Mouse (Mus musculus): ENCODE data around the gene Sec31a.
"Not testable (repeated sequence)": the region's sequence is repeated elsewhere in the genome, so short reads cannot be mapped to it uniquely, and the experiment has no call there.

Gene Sec31a

DNA sequence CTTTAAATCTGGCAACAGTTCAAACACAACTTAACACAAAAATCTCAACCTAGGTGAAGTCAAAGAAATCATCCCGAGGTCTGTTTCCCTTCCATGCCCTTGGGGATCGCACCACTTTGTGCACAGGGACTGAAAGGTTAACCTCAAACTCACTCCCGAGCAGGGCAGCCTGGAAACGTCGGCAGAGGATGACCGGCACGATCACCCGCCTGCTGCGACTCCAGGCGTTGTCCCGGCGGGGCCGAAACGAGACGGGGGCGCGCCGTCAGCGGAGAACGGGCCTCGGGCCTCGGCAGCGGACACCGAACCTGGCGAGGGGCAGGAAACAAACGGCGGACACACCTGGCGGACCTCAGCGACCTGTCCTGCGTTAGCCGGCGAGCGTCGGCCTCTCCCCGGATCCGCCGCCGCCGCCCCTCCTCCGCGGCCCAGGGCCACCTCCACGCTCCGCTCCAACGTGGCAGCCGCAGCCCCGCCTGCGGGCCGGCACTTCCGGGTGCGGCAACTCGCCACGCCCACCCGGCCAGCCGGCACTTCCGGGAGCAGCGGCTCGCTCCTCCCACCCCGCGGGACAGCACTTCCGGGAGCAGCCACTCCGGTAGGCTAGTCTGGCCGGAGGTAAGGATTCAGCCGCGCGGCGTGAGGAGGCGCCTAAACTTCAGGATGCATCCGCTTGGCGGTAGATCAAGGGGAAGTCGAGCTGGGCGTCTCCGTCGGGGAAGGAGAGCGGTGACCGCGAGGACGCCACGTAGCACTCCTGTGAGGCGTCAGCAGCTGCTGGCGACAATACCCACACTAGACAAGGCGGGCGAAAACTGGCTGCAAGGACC lies at the start of gene Sec31a:
Gene Sec31a (minus strand): TSS at position 474 of the 830 bp plus-strand sequence.
- peak; percentile 98 for DNase-seq (ENCODE audit: inconsistent ontology term)

DNA sequence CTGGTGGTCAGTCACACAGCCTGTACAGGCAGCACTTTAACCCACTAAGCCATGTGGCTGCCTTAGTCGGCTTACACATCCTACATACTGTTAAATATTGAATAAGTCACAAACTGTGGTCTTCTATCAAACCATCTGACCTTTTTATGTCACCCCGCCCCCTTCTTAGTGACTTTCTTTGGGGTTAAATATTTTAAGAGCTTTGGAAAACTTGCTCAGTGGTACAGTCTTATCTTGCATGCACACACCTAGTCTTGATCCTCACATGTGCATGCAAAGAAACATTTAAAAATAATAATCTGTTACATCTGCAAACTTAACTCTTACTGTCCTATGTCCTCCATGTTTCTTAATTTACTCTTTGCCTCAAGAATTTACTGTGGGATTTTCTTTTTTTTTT lies 46.3 kb upstream of the Sec31a start:
- no peak for DNase-seq (ENCODE audit: inconsistent ontology term)

GRCm38 (mm10) chr5:100461526-100461925 lies 45.5 kb upstream of the Sec31a start:
- DNase-seq (ENCODE audit: inconsistent ontology term) = no peak

DNA sequence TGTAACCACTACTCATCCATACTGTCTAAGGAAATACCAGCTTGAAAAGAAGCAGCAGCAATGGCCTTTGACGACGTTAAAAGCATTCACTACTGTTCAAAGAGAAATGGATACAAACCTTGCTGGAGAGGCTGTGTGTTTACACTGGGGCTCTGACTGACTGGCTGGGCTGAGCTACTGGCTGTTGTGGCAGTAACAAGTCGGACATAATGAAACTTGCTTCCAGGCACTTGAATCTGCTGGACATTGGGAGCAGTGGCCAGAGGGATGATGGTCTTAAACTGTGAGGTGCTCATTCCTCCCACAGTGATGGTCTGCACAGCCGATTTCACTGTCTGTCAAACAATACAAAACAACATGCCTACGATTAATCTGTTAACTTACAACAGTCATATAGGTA lies 43.4 kb upstream of the Sec31a start:
- DNase-seq (ENCODE audit: inconsistent ontology term) = no peak

GRCm38 (mm10) chr5:100451871-100452270 lies 35.8 kb upstream of the Sec31a start:
- DNase-seq (ENCODE audit: inconsistent ontology term) = no peak

GRCm38 (mm10) chr5:100438796-100439195 lies 22.8 kb upstream of the Sec31a start:
- DNase-seq (ENCODE audit: inconsistent ontology term) = no peak

DNA sequence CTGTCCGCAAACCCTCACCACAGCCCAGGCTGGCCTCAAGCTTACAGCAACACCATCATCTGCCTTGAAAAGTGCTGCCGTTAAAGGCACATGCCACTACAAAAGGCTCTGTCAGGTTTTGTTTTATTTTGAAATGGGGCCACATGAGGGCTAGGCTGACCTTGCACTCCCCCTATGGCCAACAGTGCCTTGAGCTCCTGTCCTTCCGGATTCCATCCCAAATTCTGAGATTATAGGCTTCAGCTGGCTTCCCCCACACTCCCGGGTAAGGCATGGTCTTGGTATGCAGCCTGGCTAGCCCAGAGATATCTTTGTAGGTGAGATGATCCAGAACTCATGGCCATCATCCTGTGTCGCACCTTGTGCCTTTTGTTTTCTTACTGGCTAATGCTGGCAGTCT lies 21.9 kb upstream of the Sec31a start:
- no peak for DNase-seq (ENCODE audit: inconsistent ontology term)

DNA sequence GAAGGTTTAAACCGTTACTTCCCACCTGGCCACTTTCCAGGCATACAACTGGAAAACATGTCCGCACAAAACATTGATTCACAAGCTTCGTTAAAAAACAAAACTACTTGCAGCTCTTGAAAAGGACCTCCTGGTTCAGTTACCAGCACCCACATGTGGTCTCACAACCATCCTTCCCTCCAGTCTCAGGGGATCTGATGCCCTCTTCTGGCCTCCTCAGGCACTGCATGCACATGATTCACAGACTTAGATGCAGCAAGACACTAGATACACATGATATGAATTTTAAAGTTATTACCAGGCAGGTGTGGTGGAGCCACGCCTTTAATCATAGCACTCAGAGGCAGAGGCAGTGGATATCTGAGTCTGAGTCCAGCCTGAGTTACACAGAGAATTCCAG lies 21.1 kb upstream of the Sec31a start:
- DNase-seq (ENCODE audit: inconsistent ontology term) = no peak

GRCm38 (mm10) chr5:100430966-100431365 lies 14.9 kb upstream of the Sec31a start:
- no peak for DNase-seq (ENCODE audit: inconsistent ontology term)

DNA sequence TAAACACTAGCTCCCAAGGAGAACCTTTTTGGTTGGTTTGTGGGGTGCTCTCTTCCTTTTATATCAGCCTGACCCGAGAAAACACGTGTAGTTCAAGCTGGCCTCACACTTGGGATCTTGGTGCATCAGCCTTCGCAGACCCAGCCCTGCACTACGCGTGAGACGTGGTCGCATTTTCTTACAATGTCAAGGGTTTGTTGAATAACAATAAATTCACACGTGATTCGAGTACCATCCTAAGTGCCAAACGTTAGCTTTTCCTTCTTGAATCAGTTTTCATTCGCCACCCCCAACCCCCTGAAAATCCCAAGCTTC lies 14.0 kb upstream of the Sec31a start:
- no peak for DNase-seq (ENCODE audit: inconsistent ontology term)

DNA sequence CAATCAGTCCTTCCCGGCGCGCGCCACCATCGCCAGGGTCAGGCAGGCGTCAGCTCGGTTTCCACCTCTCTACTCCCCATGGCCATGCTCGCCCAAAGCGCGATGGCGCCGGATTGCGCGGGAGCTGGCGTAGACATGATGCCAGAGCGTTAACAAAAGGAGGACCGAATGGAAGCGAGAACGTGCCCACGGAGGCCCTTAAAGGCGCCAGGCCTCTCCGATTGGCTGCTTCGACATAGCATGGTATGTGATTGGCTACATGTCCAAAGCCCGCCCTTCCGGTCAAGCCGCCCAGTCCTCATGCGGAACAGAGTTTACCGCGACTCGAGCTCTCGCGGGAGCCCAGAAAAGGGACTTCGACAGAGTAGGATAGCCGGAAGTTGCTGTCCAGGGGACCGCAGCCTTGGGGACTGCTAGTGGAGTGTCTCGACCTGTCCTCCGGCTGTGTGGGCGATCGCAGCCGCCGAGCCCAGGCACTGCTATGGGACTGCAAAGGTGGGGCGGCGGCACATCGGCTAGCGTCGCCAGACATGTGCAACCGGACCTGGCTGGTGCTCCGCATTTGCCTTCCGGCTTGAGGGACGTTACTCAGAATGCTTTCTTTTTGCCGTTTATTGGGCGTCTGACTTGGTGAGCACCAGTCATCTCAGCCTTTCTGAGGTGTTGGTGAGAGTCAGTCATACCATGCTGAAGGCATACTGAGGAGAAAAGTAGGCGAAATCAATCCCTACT lies 13.5 kb upstream of the Sec31a start:
- peak; percentile 98 for DNase-seq (ENCODE audit: inconsistent ontology term)

GRCm38 (mm10) chr5:100428734-100429343 lies 12.8 kb upstream of the Sec31a start:
- no peak for DNase-seq (ENCODE audit: inconsistent ontology term)

DNA sequence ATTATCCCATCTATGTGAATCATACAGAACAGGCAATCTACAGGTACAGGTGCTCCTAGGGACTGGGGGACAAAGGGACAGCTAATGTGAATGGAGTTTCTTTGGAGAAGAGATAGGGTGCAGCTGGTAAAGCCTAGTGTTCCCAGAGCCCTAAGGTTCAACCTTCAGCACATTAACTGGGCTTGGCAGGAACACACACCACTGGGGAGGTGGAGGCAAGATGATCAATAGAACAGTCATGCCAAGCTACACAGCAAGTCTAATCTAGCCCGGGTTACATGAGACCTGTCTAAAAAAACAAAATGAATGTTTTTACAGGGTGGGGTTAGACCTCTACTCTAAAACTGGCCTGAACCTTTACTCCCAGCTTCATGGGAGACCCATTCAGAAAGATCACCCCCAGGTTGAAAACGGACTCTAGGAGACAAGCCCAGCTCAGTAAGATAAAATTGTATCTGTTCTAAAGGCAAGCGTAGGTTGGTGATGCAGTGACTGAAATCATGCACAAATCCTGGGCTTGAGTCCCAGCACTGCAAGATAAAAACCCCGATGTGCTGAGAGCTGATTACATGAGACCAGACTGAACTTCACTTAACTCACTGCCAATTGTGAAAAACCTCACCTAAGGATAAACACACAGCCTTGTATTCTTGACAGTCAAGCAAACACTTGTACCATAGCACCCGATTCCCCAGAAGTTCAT lies 12.1 kb upstream of the Sec31a start:
- DNase-seq (ENCODE audit: inconsistent ontology term) = no peak

DNA sequence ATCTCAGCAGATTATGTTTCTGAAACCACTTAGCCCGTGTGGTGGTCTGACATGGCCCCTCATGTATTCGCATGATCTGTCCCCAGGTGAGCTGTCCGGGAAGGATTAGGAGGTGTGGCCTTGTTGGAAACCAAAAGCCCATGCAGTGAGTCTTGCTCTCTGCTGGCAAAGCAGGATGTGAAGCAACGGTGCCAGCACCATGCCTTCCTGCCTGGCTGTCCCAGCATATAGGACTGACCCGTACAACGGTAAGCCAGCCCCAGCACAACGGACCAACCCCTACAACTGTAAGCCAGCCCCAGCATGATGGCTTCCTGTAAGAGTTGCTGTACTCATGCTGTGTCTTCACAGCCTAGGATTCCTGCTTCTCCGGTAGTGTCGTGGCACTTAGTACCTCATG lies 11.2 kb upstream of the Sec31a start:
- no peak for DNase-seq (ENCODE audit: inconsistent ontology term)

DNA sequence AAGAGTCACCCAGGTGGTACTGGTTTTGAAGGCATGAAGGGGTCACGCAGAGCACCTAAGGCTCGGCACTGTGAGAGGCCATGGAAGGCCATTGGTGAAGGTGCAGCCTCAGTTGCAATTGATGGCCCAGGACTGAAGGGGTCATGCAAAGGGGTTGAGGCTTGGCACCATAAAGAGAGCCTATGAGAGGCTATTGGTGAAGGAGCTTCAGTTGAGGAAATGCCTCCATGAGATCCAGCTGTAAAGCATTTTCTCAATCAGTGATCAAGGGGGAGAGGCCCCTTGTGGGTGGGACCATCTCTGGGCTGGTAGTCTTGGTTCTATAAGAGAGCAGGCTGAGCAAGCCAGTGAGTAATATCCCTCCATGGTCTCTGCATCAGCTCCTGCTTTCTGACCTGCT lies 9.8 kb upstream of the Sec31a start:
- not testable (repeated sequence) for DNase-seq (ENCODE audit: inconsistent ontology term)

DNA sequence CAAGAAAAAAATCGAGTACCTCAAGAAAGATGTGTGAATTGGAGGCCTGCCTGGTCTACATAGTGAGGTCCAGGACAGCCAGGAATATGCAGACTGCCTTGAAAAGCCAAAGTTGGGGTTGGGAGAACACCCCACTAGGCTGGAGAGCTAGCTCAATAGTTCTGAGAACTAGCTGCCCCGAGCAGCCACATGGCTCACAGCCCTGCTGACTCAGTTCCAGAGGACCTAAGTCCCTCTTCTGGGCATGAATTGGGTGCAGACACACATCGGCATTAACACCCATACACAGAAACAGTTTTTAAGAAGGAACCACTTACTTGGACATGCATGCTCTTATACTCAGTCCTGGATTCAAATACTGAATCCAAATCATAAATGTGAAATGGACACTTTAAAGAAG lies 8.2 kb upstream of the Sec31a start:
- no peak for DNase-seq (ENCODE audit: inconsistent ontology term)

DNA sequence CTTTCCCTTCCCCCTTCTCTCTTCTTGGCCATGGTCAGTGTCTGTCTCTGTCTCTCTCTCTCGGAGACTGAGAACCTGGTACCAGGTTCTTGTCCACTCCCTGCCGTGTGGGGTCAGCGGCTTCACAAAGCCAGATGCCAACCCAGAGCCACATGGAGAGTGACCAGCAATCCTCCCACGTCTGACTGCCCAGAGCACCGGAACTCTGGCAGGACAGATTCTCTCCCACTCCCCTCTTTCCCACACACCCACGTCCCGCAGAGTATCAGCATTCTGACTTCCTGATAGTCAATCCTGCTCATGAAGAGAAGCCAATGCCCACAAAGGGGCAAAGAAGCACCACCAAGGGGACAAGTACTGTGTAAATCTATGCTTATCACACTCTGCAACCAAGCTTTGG lies 7.6 kb upstream of the Sec31a start:
- DNase-seq (ENCODE audit: inconsistent ontology term) = no peak

- DNase-seq (ENCODE audit: inconsistent ontology term) = no peak
Observed at GRCm38 (mm10) chr5:100418861-100419260, 2.8 kb upstream of the Sec31a start.

GRCm38 (mm10) chr5:100418077-100418476 lies 2.0 kb upstream of the Sec31a start:
- no peak for DNase-seq (ENCODE audit: inconsistent ontology term)

DNA sequence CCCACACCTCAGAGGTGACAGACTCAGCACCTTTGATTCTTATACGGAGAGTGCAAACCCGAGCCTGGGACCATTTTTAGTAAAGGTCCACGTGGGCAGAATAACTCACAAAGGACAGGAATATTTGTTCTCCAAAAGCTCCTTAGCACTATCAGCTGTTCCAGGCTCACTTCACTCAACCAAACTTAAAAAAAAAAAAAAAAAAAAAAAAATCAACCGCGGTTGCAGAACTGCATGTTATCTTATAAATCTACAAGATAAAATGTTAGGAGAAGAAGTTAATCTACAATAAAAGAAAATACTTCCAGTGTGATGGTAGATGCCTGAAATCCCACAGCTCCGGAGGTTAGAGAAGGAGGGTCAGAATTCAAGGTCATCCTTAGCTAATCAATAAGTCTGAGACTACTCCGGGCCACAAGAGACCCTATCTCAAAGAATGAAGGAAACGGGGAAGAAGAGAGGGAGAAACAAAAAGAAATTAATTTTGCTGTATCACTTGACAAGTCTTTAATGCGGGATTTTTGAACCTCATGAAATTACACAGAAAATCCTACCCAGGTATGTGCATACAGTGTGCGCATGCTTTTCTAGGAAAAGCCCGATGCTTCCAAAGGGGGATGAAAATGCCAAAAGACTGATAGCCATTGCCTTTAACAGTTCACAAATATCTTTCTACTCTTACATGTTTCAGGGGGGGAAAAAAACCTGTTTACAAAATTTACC lies 1.4 kb downstream of the Sec31a start:
- DNase-seq (ENCODE audit: inconsistent ontology term) = no peak

DNA sequence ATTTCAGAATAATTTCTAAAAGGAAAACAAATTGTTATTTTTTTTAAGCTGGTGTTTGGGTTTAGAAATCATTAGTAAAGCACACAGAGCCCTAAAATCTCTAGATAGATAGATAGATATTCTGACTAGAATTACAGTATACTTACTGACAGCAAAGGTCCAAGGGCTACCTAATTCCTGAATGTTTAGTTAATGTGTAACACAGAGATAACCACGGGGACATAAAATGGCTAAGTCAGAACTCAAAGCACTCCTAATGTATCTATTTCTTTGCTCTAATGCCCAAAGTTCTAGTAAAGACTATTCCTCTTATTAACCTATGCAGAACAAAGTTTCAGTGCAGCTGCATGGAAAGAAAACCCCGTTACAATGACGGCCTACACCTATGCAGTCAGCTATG lies 3.1 kb downstream of the Sec31a start:
- no peak for DNase-seq (ENCODE audit: inconsistent ontology term)

GRCm38 (mm10) chr5:100410281-100410680 lies 5.8 kb downstream of the Sec31a start:
- no peak for DNase-seq (ENCODE audit: inconsistent ontology term)

Data from Muller cell, postnatal 12 days (primary cell).